Mouse (Mus musculus) adrenal gland, adult 2 months (tissue): Measurements from ENCODE around the gene Pjvk. TPM values are rescaled to one million over a fixed set of nuclear protein-coding genes. Genes with fewer than 3 reads are reported as not detected.
A peak's percentile ranks its signal among the peaks of the same experiment; 100 is the strongest.
"Not testable (repeated sequence)": the region's sequence is repeated elsewhere in the genome, so short reads cannot be mapped to it uniquely, and the experiment has no call there.

Experiments used
- DNase-seq: peaks from one replicate; pipeline ENCODE4 v3.0.0; 2021
- long read RNA-seq: library from polyadenylated mRNA; stranded (forward); transcript quantifications from one replicate; pipeline ENCODE4 v2.0.0, GENCODE M21; 2021
- polyA plus RNA-seq: library from polyadenylated mRNA; depleted of rRNA; stranded (reverse); fragments of >200 nt; gene quantifications from 2 replicates; pipeline ENCODE4 v1.2.3, GENCODE M21; 2012; rRNA removed
- total RNA-seq, 2 experiments: library from RNA; stranded (reverse); gene quantifications; 2 replicates each; pipeline ENCODE4 v1.2.3; 2021

The Pjvk gene
- total RNA-seq: under 1 TPM in 1 of 2 experiments, not detected in 1; 0.24 TPM
- not detected in 2 replicates for polyA plus RNA-seq
- long read RNA-seq: 0 reads

DNA sequence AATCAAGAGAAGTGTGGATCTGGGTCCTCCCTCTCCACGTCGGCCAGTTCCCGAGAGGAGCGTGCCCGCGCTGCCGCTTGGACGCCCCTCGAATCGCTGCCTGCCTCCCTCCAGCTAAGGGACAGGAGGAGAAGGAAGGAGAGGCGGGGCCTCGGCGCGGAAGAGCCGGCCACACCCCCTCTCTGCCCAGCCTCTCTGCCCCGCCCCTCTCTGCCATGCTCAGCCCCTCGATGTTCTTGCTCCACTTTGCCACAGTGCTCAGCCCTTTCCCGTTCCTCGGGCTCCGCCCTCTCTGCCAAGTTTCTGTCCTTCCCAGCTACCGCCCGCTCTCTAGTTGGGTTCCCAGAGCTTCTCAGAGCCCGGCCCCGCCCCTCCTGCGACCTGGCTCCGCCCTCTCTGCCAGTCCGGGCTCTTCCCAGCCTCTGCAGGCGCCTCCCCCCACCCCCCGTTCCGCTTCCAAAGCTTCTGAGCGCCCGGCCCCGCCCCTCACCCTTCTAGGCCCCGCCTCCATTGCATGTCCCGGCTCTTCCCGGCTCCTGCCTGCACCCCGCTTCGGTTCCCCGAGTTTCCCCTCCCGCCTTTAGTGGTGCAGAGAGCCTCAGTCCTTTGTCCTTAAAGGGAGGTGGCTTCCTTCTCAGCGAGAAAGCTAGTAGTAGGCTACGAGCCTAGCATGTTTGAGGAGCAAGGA, at the start of gene Pjvk, which contains the start of gene Prkra:
TSS of gene Pjvk (plus strand) at position 594 of the 688 bp plus-strand sequence.
TSS of gene Prkra (minus strand) at position 133 of the 688 bp plus-strand sequence.
- DNase-seq: peak; percentile 99

DNA sequence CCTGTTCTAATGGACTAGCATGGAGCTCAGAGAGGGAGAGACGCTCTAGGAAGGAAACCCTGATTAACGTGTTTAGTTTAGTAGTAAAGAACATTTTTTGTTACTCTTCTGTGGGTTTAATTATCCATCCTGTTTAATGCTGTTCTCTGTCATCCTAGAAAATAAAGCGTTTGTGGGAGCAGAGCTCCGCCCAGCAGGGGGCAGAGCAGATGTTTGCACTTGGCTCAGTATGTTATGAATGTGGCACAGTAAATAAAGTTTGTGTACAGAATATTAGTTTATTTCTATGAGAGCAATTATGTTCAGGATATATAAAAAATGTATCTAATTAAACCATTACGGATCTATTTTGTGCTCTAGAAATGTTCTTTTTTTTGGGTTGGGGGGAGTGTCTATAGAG, 49.1 kb upstream of the Pjvk start:
- no peak for DNase-seq

DNA sequence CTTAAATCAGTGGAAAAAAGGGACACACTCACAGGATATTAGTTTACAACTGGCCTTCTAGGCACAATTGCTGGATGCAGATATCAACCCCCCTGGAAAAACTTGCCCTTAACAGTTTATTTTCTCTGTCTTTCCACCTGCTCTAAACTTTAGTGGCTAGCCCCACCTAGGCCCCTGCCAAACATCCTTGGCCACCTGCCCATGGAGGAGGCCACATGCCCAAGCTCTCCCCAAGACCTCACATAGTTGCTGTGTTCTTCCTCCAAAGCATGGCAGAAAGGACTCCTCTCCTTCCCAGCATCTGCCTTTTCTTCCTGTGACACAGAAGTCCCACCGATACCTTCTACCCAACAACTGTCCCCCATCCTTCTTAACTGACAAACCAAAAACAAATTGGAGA, 46.0 kb upstream of the Pjvk start:
- no peak for DNase-seq

DNA sequence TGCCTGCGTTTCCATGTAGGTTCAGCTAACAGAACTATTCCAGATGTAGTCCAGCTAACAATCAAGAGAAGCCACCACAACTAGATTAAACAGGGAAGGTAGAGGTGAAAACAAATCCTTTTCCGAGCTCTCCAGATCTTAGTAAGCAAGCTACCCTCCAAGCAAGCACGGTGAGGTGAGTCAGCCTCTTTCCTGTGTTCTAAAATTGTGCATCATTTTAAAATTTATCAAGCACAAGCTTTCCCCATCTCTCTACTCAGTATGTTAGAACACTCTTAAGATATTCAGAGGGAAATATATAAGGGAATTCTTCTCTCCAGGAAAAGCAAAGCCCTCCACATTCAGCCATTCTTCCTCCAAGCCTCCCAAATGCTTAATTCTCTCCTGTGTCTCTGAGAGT, 41.6 kb upstream of the Pjvk start:
- DNase-seq: no peak

DNA sequence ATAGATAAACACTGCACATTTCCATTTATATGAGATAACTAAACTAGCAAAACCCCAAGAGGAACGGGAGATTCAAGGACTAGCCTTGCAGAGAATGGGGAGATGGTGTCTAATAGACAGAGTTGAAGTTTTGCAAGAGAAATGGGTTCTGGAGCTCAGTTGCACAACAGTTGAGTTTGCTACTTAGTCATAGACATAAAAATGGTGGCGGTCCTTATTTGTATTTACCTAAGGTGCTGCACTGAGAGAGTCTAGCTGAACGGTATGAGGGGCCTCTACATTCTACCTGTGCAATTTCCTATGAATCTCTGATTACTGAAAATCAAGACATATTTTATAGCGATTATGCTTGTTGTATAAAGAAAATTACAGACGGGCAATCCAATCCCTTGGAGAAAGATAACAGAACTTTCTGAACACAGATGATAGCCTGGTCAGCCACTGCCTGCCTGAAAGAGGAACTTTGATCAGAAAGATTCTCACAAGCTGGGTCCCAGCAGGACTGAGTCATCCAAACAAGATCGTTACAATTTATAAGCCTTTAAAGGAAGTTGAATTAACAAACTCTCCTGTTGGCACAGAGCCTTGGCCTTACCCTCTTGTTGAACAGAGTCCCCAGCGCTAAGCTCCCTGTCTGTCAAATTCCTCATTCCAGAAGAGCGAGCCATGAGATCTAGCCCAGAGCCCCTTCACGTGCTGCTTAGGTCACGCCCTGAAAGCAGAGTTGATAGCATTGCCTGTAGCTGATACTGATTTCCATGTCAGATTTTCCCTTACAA, 37.8 kb upstream of the Pjvk start:
- DNase-seq: no peak

DNA sequence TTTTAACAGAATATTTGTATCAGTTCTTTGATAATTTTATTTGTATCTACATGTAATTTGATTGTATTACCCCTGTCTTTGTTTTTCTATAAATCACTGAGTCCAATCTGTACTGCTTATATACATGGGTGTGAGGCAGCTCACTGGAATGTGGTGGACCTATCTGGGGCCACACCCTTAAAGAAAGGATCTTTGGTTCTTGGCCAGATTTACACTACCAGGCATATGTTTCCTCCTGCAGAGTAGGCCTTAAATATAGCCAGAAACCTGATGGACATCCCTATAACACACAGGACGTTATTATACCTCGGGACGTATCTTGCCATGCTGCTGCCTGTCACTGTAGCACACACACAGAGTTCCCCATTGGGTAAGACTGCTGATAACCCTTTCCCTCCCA, 36.3 kb upstream of the Pjvk start:
- DNase-seq: no peak

DNA sequence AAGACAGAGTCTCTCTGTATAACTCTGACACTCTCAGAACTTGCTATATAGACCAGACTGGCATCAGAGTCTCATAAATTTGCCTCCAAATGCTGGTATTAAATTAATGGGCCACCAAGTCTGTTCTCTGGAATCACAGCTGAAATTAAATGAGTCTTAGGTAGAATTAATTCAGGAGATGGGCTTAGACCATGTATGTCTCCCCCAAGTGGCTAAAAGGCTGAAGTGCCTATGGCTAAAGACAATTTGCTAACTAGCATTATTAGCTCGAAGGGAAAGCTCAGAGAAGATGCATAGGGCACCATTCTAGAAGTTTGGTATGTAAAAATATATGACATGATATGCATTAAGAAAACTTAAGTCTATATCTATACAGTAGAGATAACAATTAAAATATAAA, 30.2 kb upstream of the Pjvk start:
- DNase-seq: peak; percentile 29

DNA sequence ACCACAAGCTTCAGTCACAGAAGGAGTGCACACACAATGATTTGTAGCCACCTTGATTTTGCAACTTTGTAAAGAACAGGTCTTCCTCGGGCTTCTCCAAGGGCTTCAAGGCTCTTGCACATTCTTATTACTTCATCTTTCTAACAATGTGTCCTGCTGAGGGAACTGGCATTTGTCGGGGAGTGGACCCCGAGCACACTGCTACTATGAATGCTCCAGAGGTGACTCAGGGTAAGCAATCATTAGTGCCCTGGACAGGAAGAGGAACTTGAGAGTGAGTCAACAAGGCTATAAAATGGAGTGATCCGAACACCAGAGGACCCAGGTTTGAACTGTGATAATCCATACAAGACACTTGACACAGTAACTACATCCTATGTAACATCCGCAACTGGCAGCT, 28.1 kb upstream of the Pjvk start:
- DNase-seq: no peak

DNA sequence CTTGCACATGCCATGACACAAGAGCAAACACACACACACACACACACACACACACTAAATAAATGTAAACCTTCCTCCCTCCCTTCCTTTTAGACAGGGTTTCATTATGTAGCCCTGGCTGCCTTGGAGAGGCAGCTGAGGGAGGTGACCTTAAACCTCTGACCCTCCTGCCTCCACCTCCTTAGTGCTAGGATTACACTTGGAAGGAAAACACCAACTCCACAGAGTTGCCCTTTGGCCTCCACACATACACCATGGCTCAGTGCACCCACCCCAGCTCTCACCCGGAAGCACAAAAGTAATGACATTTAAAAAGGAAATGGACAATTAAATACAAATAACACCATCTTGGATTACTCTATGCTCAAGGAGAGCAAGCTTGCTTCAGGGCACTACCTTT, 26.6 kb upstream of the Pjvk start:
- DNase-seq: no peak

DNA sequence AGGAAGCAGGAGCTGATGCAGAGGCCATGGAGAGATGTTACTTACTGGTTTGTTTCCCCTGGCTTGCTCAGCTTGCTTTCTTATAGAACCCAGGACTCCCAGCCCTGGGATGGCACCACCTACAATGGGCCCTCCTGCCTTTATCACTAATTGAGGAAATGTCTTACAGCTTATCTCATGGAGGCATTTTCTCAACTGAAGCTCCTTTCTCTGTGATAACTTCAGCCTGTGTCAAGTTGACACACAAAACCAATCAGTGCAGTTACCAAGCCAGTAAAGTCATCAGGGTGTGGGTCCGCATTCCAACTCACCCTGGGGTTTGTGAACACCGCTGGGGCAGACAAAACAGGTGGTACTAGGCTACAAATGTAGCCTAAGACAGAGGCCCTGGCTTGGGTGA, 26.0 kb upstream of the Pjvk start:
- DNase-seq: not testable (repeated sequence)

DNA sequence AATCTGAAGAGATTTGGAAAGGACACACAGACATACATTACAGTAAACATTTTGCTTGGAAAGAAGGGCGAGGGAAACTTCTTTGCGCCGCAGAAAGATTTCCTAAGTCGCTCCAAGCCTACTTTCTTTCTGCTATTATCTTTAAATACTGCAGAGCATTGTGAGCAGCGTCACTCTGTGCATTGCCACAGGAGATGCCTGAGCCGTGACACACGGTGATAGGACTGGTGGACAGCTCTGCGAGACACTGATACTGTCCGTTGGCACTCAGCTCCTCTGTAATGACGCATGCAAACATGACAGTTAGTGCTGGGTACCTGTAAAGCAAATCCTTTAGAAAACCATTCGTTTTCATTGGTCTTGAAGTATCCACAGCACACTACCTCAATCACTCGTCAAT, 18.0 kb upstream of the Pjvk start:
- DNase-seq: no peak

DNA sequence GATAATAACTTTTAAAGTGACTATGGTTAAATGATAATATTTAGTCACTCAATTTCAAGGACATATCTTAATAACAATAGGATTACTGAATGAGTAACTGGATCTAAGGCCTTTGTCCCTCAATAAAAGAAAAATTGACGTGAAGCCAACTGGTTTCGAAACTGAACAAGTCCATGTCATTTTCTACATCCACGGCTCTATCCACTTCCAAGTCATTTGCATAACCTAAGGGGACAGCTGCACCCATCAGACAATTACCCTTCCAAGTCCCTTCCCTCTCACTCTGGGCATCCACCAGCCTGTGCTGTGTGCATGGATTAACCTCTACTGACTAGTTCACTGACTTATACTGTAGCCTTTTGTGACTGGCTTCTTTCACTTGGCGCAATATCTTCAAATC, 16.7 kb upstream of the Pjvk start:
- peak; percentile 17 for DNase-seq

DNA sequence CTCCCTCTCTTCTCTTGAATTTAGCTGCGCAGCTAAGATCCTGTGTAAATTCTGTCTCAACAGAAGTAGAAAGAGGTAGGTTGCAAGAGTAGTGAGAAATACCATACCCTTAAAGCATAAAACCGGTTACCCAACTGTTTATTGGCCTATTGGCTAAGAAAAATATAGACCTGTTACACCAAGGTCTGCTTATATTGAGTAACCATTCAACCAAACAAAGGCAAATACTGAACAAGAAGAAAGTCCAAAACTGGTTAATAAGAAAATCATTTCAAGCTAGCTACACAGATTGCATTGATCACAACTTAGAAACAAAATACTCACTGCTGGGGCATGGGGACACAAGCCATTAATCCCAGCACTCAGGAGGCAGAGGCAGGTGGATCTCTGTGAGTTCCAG, 8.6 kb upstream of the Pjvk start:
- no peak for DNase-seq

DNA sequence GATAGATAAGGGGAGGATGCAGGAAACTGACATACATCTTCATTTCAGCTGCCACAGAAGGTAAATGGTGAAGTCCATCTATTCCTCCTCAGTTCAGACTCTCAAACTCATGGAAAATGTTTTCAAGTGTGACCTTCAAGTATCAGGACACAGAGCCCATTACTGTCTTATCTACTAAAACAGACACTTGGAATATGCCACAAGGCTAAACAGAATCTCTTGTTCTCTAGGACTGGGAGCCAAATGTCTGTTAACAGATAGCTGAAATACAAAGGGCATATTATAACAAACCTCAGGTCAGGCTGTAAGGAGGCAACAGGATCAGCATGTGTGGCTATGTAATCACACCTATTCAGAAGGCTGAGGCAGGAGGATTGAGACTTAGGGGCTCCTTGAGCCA, 4.5 kb upstream of the Pjvk start:
- no peak for DNase-seq

DNA sequence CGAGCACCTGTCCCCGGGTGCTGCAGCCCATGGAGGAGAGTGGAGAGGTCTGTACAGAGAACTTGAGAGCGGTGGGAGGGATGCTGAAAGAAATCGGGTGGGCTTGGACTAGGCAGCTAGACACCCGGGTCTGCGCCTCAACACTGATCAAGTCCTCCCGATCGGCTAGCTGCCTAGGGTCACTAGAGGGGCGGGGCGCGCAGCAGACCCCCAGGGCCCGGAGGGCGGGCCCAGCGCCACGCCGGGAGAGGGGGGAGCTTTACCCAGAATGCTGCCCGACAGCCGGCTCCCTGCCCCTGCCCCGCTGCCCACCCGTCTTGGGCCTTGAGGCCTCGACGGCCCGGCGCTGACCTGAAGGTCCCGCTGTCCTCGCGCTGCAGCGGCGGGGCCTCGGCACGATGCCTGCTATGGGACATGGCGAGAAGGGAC, 821 bp upstream of the Pjvk start:
- no peak for DNase-seq

DNA sequence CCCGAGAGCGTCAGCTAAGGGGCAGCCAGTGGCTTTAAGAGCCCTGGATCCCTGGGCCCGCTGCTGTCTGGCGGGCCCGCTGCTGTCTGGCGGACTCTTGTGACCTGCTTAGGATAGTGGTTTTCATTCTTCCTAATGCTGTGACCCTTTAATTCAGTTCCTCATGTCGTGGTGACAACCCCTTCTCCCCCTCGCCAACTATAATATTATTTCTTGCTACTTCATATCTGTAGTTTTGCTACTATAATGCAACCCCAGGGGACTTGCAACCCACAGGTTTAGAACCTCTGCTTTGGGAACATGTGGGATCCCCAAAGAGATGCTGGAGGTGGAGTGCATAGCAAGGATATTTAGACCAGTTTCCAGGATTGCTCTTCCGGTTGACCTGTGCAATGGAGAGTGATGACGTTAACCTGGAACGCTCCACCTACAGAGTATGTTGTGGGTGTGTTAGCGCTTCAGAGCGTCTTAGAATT, 428 bp downstream of the Pjvk start:
- no peak for DNase-seq

DNA sequence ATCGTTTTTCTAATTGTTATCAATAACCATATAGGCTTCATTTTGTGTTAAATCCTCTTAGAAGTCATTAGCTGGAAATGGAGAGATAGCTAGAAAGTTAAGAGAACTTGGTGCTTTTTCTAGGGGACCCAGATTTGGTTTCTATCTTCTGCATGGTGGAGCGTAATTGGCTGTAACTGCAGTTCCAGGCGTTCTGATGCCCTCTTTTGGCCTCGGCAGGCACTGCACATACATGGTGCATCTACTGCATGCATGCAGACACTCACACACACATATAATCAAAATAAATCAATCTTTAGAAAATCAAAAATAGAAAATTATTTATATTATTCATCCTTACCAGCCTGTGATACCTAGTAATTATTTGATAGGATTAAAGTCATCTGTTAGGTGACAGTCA, 4.8 kb downstream of the Pjvk start:
- DNase-seq: no peak

DNA sequence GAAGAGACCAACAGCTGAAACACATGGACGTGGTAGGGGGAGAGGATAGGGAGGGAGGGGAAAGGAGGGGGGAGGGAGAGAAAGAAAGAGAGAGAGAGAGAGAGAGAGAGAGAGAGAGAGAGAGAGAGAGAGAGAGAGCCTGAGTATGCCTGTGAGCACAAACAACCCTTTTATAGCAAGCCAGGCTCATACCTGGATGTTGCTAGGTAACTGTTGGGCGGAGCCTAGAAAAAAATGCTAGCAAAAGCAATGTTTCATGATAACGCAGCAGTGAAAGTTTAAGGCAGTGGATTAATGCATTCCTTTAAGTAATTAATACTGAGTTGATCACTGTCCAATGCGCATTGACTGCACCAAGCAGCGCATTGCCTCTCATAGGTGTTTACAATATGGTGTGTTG, 6.4 kb downstream of the Pjvk start:
- DNase-seq: no peak

DNA sequence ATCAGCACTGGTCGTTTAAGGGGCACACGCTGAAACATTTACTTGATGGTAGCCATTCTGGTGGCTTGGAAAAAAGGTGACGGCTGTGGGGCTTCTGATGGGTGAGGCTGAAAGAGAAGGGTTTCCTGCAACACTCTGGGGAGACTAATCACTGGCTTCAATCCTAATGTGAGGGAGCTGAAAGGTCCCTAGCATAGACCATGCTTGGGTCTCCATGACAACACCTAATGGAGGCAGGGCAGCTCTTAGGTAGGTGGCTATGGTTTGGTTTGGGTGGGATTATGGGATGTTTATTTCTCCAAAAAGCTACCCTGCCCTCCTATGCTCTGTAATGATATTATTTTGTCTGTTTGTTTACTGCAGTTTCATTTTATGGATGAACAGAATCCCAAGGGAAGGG, 7.2 kb downstream of the Pjvk start:
- no peak for DNase-seq

DNA sequence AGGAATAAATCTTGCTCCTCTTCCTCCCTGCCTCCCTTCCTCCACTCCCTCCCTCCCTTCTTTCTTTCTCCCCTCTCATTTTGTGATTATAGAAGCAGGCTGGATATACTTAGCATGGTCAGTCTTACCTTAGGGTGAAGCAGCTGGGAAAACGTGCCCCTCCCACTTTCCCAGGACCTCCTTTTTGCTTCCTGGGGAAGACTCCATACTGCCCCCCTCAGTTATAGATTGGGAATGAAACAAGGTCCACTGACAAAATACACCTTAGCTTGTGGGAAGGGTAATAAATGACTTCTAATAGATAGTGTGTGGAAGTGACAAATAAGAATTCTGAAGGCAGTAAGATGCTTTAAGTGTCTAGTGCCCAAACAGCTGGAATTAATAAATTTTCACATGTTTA, 7.7 kb downstream of the Pjvk start:
- DNase-seq: no peak

DNA sequence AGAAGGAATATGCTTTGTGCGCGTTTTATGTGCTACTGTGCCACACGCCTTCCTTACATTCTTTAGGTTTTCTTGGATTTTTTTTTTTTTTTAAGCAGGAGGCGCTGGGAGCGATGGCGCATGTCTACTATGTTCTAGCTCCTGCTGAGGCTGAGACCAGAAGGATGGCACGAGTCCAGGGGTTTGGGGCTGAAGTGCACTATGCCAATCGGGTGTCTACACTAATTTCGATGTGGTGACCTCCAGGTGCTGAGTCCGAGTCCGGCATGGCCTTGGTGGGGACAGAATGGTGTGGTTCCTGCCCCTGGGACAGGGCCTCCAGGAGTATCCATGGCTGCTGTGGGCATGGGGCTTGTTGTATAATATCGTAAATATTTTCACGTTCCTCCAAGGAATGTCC, 10.3 kb downstream of the Pjvk start:
- no peak for DNase-seq

DNA sequence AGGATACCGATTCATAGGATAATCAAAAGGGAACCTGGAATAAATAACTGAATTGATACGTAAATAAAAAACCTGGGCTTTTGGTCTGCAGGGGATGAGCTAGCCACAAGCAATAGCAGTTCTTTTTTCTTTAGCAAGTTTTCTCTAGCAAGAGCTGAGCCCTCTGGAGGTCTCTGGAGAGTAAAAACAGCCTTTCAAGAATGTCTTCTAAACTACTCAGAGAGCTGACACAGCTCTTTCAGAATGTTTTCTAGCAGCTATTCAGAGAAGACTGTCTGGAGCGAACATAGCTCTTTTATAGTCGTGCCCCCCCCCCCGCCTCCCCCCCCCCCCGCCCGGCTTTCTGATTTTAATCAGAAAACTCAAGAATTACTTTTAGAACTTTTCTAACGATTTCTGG, 11.1 kb downstream of the Pjvk start:
- DNase-seq: no peak

DNA sequence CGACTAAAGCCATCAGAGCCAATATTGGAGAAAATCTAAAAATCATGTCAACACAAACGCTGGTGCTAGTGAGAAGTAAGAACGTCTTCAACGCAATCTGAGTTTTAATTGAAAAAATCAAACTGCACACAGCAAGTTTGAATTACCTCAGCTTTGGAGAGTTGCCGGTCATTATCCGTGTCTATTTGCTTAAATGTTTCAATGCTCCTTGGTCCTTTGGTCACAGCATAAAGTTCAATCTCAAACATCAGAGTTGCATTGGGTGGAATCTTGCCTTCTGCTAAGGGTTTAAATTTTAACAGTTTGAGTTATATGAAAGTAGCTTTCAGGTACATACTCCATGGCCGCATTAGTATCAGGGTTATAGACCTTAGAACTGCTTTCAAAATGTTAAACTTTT, 17.3 kb downstream of the Pjvk start:
- DNase-seq: no peak

DNA sequence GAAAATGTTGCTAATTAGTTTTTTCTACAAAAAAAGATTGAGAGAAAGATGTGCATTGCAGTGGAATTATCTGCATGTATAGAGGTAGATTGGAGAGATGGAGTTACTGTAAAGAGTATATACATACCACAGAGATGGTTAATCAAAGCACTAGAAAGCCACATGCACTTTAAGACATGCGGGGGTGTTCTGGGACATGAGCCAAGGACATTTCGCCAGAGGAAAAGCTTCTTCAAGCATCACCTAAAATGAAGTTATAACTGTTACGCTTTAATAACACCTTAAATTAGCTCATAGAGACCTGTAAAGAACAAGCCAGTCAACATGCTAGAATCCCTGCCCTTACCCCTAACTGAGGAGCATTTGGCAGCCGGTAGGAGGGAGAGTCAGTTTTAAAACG, 18.9 kb downstream of the Pjvk start:
- DNase-seq: no peak
